Mouse (Mus musculus) liver, adult 2 months (tissue): ENCODE data around the gene Kyat1.

Experiments
- CTCF ChIP-seq: fragments of 200-500 bp; IDR thresholded peaks from 2 replicates; pipeline ENCODE4 v1.5.1; 2011; ENCODE audit warnings: low read depth, low read length, control low read depth
- POLR2A ChIP-seq: fragments of 200-500 bp; IDR thresholded peaks from 2 replicates; pipeline ENCODE4 v1.6.1; 2011; ENCODE audit warnings: low read length, control low read depth; ENCODE audit not compliant: insufficient read depth; ENCODE audit errors: extremely low read depth

DNA sequence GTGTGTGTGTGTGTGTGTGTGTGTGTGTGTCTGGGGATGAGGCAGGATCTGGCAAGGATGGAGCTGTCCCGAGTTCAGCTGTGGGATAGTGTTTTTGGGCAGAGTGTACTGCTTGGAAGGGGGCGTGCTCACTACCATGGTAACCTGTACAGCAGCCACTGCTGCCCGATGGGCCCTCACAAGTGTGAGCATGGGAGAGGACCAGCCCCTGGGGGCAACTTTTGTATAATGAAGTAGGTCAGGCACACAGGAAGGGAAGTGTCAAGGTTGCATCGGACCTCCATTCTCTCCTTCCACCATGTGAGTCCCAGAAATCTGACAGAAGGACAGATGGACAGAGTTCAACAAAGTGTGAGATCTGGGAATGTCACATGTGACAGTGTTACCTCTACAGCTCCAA, 42.0 kb upstream of the Kyat1 start:
- no peak for TF ChIP-seq CTCF
- TF ChIP-seq POLR2A = no peak
